Mouse (Mus musculus) cerebellum, adult 2 months (tissue): ENCODE measurements at regions not wholly inside any gene's neighbourhood (a gene's known extent, or its start where the extent isn't known, plus 50 kb on each side); places are given as distances from the start of the nearest gene placed in this dataset.

Source experiments
- DNase-seq, 2 experiments: peaks; one replicate each; pipeline ENCODE4 v3.0.0; 2021
- H3K27ac ChIP-seq: fragments of 200-500 bp; 2 replicates; pipeline ENCODE4 v1.5.1; 2012; ENCODE audit warnings: low read length, control low read depth, inconsistent platforms; ENCODE audit not compliant: insufficient read depth
- H3K27me3 ChIP-seq: fragments of 200-500 bp; 2 replicates; pipeline ENCODE4 v1.6.1; 2012; ENCODE audit warnings: inconsistent platforms, mild to moderate bottlenecking, low read length, moderate library complexity; ENCODE audit not compliant: control insufficient read depth, insufficient read depth
- H3K4me1 ChIP-seq: fragments of 200-500 bp; 2 replicates; pipeline ENCODE4 v1.6.1; 2011; ENCODE audit warnings: low read length; ENCODE audit not compliant: control insufficient read depth, insufficient read depth
- H3K4me3 ChIP-seq: fragments of 200-500 bp; replicated peaks from 2 replicates; pipeline ENCODE3; 2011; ENCODE audit warnings: mild to moderate bottlenecking, low read depth, low read length, control low read depth; ENCODE audit not compliant: insufficient read depth
- CTCF ChIP-seq: fragments of 200-500 bp; IDR thresholded peaks from 2 replicates; pipeline ENCODE4 v1.5.1; 2011; ENCODE audit warnings: low read depth, mild to moderate bottlenecking, control low read depth, low read length, moderate library complexity, borderline replicate concordance; ENCODE audit not compliant: insufficient read depth
- POLR2A ChIP-seq: fragments of 200-500 bp; IDR thresholded peaks from 2 replicates; pipeline ENCODE4 v1.6.1; 2011; ENCODE audit warnings: low read length, control low read depth, borderline replicate concordance; ENCODE audit not compliant: insufficient read depth
- WGBS: fragments of 180-500 bp; shearing (Covaris S2); methylation state at CpG from one replicate; pipeline ENCODE4 v1.1.7; 2018; 5-methylcytosine and 5-hydroxymethylcytosine counted together

- Histone ChIP-seq H3K4me1 (no peaks in the 10 kb centered on the region), H3K4me3 (no peak overlapping the region), H3K27ac (no peak overlapping the region), H3K27me3 (no peaks in the 10 kb centered on the region)
- TF ChIP-seq POLR2A: no peak
- TF ChIP-seq CTCF: no peak
- DNase-seq: no peak
Measured at GRCm38 (mm10) chr9:115683951-115684350, 225.3 kb upstream of the Gadl1 start.

GRCm38 (mm10) chr9:115686605-115687004, 222.7 kb upstream of the Gadl1 start:
- Histone ChIP-seq H3K27me3 (no peaks in the 10 kb centered on the region), H3K4me3 (no peak overlapping the region), H3K4me1 (no peaks in the 10 kb centered on the region), H3K27ac (no peak overlapping the region)
- TF ChIP-seq POLR2A (no peak), CTCF (no peak)
- no peak for DNase-seq
- WGBS: 83% methylated on average over 5 of the region's 5 CpGs

DNA sequence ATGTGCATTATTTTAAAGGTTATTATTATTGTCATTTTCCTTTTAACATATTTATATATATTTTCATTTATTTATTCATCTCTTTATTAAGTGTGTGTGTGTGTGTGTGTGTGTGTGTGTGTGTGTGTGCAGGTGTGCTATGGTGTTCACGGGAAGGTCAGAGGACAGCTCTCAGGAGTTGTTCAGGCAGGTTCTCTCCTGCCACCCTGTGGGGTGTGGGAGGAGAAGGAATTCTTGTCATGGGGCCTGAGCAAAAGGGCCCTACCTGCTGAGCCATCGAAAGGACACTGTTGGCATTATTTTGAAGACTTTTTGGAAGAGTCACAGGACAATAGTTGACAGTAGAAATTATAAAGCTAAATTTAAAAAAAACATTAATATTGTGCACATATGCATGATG, 216.4 kb upstream of the Gadl1 start:
- DNase-seq: no peak
- H3K4me3 ChIP-seq: no peak overlapping the region
- no peaks in the 10 kb centered on the region for H3K4me1 ChIP-seq
- no peaks in the 10 kb centered on the region for H3K27me3 ChIP-seq
- TF ChIP-seq CTCF (no peak), POLR2A (no peak)
- no peak overlapping the region for H3K27ac ChIP-seq
- WGBS: 60% methylated on average over 2 of the region's 2 CpGs

- Histone ChIP-seq H3K4me1 (no peaks in the 10 kb centered on the region), H3K27ac (no peak overlapping the region), H3K4me3 (no peak overlapping the region), H3K27me3 (no peaks in the 10 kb centered on the region)
- TF ChIP-seq CTCF (no peak), POLR2A (no peak)
- 87% methylated on average over 7 of the region's 7 CpGs for WGBS
- DNase-seq: no peak
Measured at GRCm38 (mm10) chr9:115703791-115704190, 205.5 kb upstream of the Gadl1 start.

DNA sequence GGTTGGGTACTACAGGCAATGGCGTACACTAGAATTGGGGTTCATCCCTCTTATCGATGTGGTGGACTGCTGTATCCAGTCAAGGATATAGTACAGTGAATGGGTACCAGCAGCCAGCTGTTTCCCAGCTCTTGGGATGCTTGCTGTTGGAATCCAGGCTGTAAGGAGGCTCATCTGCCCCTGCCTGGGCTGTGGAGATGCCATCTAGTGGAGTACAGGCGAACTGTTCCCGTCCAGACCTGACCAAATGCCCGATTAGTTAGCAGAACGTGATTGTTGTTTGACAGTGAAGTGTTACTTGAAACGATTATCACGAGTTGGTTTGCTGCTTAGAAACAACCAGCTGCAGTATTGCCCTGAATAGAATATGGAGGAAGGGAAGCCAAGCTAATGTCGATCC, 205.0 kb upstream of the Gadl1 start:
- no peak overlapping the region for H3K27ac ChIP-seq
- H3K27me3 ChIP-seq: no peaks in the 10 kb centered on the region
- H3K4me1 ChIP-seq: no peaks in the 10 kb centered on the region

DNA sequence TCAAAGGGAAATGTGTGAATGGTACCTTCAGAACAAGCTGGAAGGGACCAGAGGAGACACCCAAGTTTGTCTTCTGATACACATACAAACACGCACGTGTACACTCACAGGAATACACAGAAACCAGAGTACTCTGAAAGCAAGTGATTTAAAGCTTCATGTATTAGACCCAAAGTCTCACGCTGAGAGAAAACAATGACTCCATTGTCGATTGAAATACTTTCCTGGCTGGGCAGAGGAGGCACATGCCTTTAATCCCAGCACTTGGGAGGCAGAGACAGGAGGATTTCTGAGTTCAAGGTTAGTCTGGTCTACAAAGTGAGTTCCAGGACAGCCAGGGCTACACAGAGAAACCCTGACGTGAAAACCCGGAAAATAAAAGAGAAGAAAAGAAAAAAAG, 203.5 kb upstream of the Gadl1 start:
- 80% methylated on average over 6 of the region's 6 CpGs for WGBS
- H3K4me3 ChIP-seq: no peak overlapping the region
- H3K27ac ChIP-seq: no peak overlapping the region
- DNase-seq: no peak
- no peaks in the 10 kb centered on the region for H3K27me3 ChIP-seq
- no peaks in the 10 kb centered on the region for H3K4me1 ChIP-seq
- no peak for TF ChIP-seq CTCF
- TF ChIP-seq POLR2A: no peak

More for the DNA sequence above, 205.0 kb upstream of the Gadl1 start:
- TF ChIP-seq POLR2A (no peak), CTCF (peak; percentile 60; the same call in 1 of the 2 replicates)
- DNase-seq: peak; percentile 4 to 22
- no peak overlapping the region for H3K4me3 ChIP-seq
- WGBS: 42% methylated on average over 9 of the region's 9 CpGs

GRCm38 (mm10) chr9:115708199-115708934, 200.9 kb upstream of the Gadl1 start:
- Histone ChIP-seq H3K4me1 (no peaks in the 10 kb centered on the region), H3K27me3 (no peaks in the 10 kb centered on the region), H3K27ac (no peak overlapping the region), H3K4me3 (no peak overlapping the region)
- peak in 1 of 2 experiments; percentile 10 for DNase-seq
- 12% methylated on average over 8 of the region's 8 CpGs for WGBS
- TF ChIP-seq CTCF (no peak), POLR2A (no peak)

GRCm38 (mm10) chr9:115710039-115710739, 199.1 kb upstream of the Gadl1 start:
- WGBS: 38% methylated on average over 14 of the region's 14 CpGs
- peak; percentile 15; the same call in 1 of the 2 replicates for TF ChIP-seq CTCF
- no peak for TF ChIP-seq POLR2A
- no peaks in the 10 kb centered on the region for H3K27me3 ChIP-seq
- H3K27ac ChIP-seq: no peak overlapping the region
- H3K4me1 ChIP-seq: no peaks in the 10 kb centered on the region
- H3K4me3 ChIP-seq: no peak overlapping the region
- DNase-seq: peak in 1 of 2 experiments; percentile 5
